Mouse (Mus musculus) gastrocnemius, adult 8-10 months (tissue): ENCODE data around the gene Krtap22-2. TPM values are rescaled to one million over a fixed set of nuclear protein-coding genes. Genes with fewer than 3 reads are reported as not detected.
"Not testable (repeated sequence)": the region's sequence is repeated elsewhere in the genome, so short reads cannot be mapped to it uniquely, and the experiment has no call there.

Experiments
- DNase-seq, 2 experiments: peaks; one replicate each; pipeline ENCODE4 v3.0.0; 2022; ENCODE audit warnings: low spot score in 2 of 2
- total RNA-seq, 4 experiments: library from RNA; stranded (reverse); gene quantifications; 2 replicates each; pipeline ENCODE4 v1.2.4; 2022

Krtap22-2 gene
- not detected for total RNA-seq

GRCm38 (mm10) chr16:89010659-89011058, at the start of gene Krtap22-2:
Gene Krtap22-2, minus strand, starts transcription at chr16:89010759.
- no peak for DNase-seq

GRCm38 (mm10) chr16:89047783-89048182, 37.2 kb upstream of the Krtap22-2 start, which contains the start of gene Krtap6-5:
Gene Krtap6-5, minus strand, starts transcription at chr16:89047883.
- no peak for DNase-seq

GRCm38 (mm10) chr16:89041372-89041771, 30.8 kb upstream of the Krtap22-2 start, which contains the start of gene Gm10228:
Gene Gm10228, minus strand, starts transcription at chr16:89041472.
- not testable (repeated sequence) for DNase-seq

GRCm38 (mm10) chr16:89031399-89031798, 20.8 kb upstream of the Krtap22-2 start, which contains the start of gene Krtap6-1:
Gene Krtap6-1, plus strand, starts transcription at chr16:89031699.
- DNase-seq: not testable (repeated sequence)

- not testable (repeated sequence) for DNase-seq
Observed at GRCm38 (mm10) chr16:89014984-89015383, 4.4 kb upstream of the Krtap22-2 start, which contains the start of gene Gm10229. Gene Gm10229, plus strand, starts transcription at chr16:89015284.

GRCm38 (mm10) chr16:89013973-89014372, 3.4 kb upstream of the Krtap22-2 start:
- DNase-seq: no peak

- DNase-seq: no peak
Observed at GRCm38 (mm10) chr16:88962773-88963172, 47.8 kb downstream of the Krtap22-2 start, which contains the start of gene Krtap16-3. Gene Krtap16-3, minus strand, starts transcription at chr16:88962873.

Other genes starting within 250 kb of the Krtap22-2 start
- not detected for gene 2310057N15Rik, start 236.6 kb downstream of the Krtap22-2 start, total RNA-seq
- not detected for gene Gm5965, start 232.9 kb downstream of the Krtap22-2 start, total RNA-seq
- not detected for gene Gm20741, start 198.5 kb downstream of the Krtap22-2 start, total RNA-seq
- not detected for gene Krtap15, start 190.5 kb downstream of the Krtap22-2 start, total RNA-seq
- gene Krtap14, start 184.6 kb downstream of the Krtap22-2 start, total RNA-seq: not detected
- gene Krtap19-1, start 141.3 kb downstream of the Krtap22-2 start, total RNA-seq: not detected
- not detected for gene Krtap19-2, start 136.5 kb downstream of the Krtap22-2 start, total RNA-seq
- gene Krtap19-3, start 132.7 kb downstream of the Krtap22-2 start, total RNA-seq: not detected
- not detected for gene Krtap19-4, start 125.7 kb downstream of the Krtap22-2 start, total RNA-seq
- gene Krtap19-5, start 114.3 kb downstream of the Krtap22-2 start, total RNA-seq: not detected
- not detected for gene Krtap19-9b, start 78.5 kb downstream of the Krtap22-2 start, total RNA-seq
- not detected for gene Krtap16-3, start 47.9 kb downstream of the Krtap22-2 start, total RNA-seq
- gene Gm10229, start 4.5 kb upstream of the Krtap22-2 start, total RNA-seq: not detected
- gene Krtap6-1, start 20.9 kb upstream of the Krtap22-2 start, total RNA-seq: not detected
- gene Gm10228, start 30.7 kb upstream of the Krtap22-2 start, total RNA-seq: not detected
- gene Krtap6-5, start 37.1 kb upstream of the Krtap22-2 start, total RNA-seq: not detected
- not detected for gene 1110025L11Rik, start 53.2 kb upstream of the Krtap22-2 start, total RNA-seq
- gene Krtap6-3, start 73.3 kb upstream of the Krtap22-2 start, total RNA-seq: not detected
- gene Gm6358, start 130.1 kb upstream of the Krtap22-2 start, total RNA-seq: not detected
- not detected for gene Gm10061, start 140.3 kb upstream of the Krtap22-2 start, total RNA-seq
- not detected for gene Gm9789, start 147.2 kb upstream of the Krtap22-2 start, total RNA-seq
- gene Gm7735, start 158.7 kb upstream of the Krtap22-2 start, total RNA-seq: not detected
- gene 1110057P08Rik, start 164.0 kb upstream of the Krtap22-2 start, total RNA-seq: not detected
- gene Krtap20-2, start 195.1 kb upstream of the Krtap22-2 start, total RNA-seq: not detected